Mouse (Mus musculus) E14TG2a.4 (cell line): ENCODE measurements around the gene Slc17a7.

Experiments used
- CTCF ChIP-seq: conservative IDR thresholded peaks from 2 replicates; pipeline ENCODE4 v1.5.1; 2014; ENCODE audit warnings: low read length
- POU5F1 ChIP-seq: IDR thresholded peaks from 2 replicates; pipeline ENCODE4 v1.6.1; 2014; ENCODE audit warnings: low read length, borderline replicate concordance

DNA sequence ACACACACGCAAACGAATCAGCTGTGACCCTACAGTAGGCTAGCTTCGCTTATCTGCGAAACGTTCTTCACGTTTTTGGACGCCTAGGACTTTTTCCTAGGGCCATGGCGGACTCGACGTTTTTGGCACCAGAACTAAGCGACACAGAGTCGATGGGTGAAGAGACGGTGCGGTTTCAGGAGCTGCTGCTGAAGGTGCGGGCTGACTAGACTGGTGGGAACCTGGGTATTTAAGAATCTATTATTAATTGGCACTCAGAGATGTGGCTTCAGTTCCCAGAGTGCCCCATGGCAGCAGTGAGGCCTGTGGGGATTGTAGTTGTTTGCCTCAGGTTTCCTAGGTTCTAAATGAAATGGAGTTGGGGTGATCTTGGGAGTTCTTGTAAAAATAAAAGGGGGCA is 7.5 kb upstream of the Slc17a7 start:
- no peak for TF ChIP-seq CTCF
- no peak for TF ChIP-seq POU5F1
